Mouse (Mus musculus): ENCODE measurements around the gene Cdc16.

Cdc16 gene

GRCm38 (mm10) chr8:13799566-13799965 is 42.1 kb downstream of the Cdc16 start:
- no peak for DNase-seq (ENCODE audit: low spot score in 2 of 2)

- no peak for DNase-seq (ENCODE audit: low spot score in 2 of 2)
Observed at GRCm38 (mm10) chr8:13828598-13829172, 71.2 kb downstream of the Cdc16 start.

Measured in urinary bladder, postnatal 4 days (tissue).